Mouse (Mus musculus): ENCODE results near the gene Tchh. TPM values are rescaled to one million over a fixed set of nuclear protein-coding genes. Genes with fewer than 3 reads are reported as not detected.

Tchh gene
- total and polyA plus RNA-seq, 3 experiments: not detected

DNA sequence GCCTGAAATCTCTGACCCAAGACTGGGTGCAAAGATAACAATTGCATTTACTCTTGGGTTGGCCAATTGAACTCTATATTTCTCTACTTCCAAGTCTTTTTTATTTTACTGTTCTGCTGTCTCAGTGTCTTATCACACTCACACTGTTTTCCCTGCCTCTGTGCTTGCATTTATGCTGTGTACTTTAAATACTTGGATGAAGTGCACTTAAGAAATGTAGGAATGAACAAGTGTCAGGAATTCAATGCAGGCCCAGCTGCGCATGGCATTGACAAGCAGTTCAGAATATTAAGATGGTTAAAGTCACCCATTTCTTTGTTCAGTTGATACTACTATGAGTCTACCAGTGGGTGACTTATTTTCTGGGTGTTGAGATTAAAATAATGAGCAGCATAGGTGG lies 37.9 kb downstream of the Tchh start:
- no peak overlapping the region for H3K27ac ChIP-seq (ENCODE audit: insufficient read depth, low read depth)
- no peak for DNase-seq (ENCODE audit: extremely low read depth)
- TF ChIP-seq BHLHE40 (IDR thresholded peaks at IDR 0.05; ENCODE audit: low read depth, low read length): no peak
- TF ChIP-seq SMC3 (IDR thresholded peaks at IDR 0.05; ENCODE audit: low read depth, low read length): no peak
- TF ChIP-seq ELF1 (IDR thresholded peaks at IDR 0.05; ENCODE audit: low read depth, low read length): no peak
- no peak for TF ChIP-seq CHD1 (IDR thresholded peaks at IDR 0.05; ENCODE audit: low read depth, low read length)
- TF ChIP-seq TBP (conservative IDR thresholded peaks at IDR 0.05; ENCODE audit: low read depth, low read length): no peak
- TF ChIP-seq ZKSCAN1 (IDR thresholded peaks at IDR 0.05; ENCODE audit: borderline replicate concordance, low read depth, low read length): no peak
- no peak for TF ChIP-seq USF2 (conservative IDR thresholded peaks at IDR 0.05; ENCODE audit: low read depth, low read length)
- TF ChIP-seq NELFE (IDR thresholded peaks at IDR 0.05; ENCODE audit: low read depth, low read length): no peak
- no peak for TF ChIP-seq IRF4 (IDR thresholded peaks at IDR 0.05; ENCODE audit: low read depth, low read length)
- no peak for TF ChIP-seq MAZ (IDR thresholded peaks at IDR 0.05; ENCODE audit: low read depth, low read length)
- TF ChIP-seq POLR2AphosphoS2 (IDR thresholded peaks at IDR 0.05; ENCODE audit: low read depth, low read length): no peak
- no peak for TF ChIP-seq RAD21 (IDR thresholded peaks at IDR 0.05; ENCODE audit: low read depth, low read length)
- no peak overlapping the region for H3K9ac ChIP-seq (ENCODE audit: insufficient read depth, low read depth)
- in situ Hi-C loops (cut with MboI; ENCODE audit: low pct_ligation_motif_present, low pct_unique_long_range_greater_than_20kb, low sequenced_read_pairs): no loop called here
- no peak overlapping the region for H3K4me2 ChIP-seq (ENCODE audit: insufficient read depth, low read depth, poor library complexity, severe bottlenecking)
- dilution Hi-C loops (cut with MboI; ENCODE audit: extremely low pct_ligation_motif_present, extremely low pct_unique_long_range_greater_than_20kb, low sequenced_read_pairs): no loop called here
- H3K4me1 ChIP-seq (ENCODE audit: control insufficient read depth in 1 of 2, insufficient read depth in 2 of 2): peaks cover 2 to 7% of the 10 kb centered on the region in 2 experiments; a peak in 2 of 4 replicates
- H3K36me3 ChIP-seq (replicated peaks in 1 of 2; ENCODE audit: control insufficient read depth in 1 of 2, insufficient read depth in 1 of 2, low read length in 1 of 2): no peaks in the 10 kb centered on the region
- peaks cover 6% of the 10 kb centered on the region for H3K9me3 ChIP-seq (replicated peaks; ENCODE audit: low read length)
- H3K79me2 ChIP-seq (replicated peaks; ENCODE audit: control insufficient read depth, extremely low read depth, insufficient read depth, poor library complexity, severe bottlenecking): no peaks in the 10 kb centered on the region
- no peak overlapping the region for H3K4me3 ChIP-seq (replicated peaks in 1 of 3; ENCODE audit: low read depth in 2 of 3, low read length in 2 of 3, poor library complexity in 1 of 3)
- no peaks in the 10 kb centered on the region for H3K27me3 ChIP-seq (replicated peaks)

DNA sequence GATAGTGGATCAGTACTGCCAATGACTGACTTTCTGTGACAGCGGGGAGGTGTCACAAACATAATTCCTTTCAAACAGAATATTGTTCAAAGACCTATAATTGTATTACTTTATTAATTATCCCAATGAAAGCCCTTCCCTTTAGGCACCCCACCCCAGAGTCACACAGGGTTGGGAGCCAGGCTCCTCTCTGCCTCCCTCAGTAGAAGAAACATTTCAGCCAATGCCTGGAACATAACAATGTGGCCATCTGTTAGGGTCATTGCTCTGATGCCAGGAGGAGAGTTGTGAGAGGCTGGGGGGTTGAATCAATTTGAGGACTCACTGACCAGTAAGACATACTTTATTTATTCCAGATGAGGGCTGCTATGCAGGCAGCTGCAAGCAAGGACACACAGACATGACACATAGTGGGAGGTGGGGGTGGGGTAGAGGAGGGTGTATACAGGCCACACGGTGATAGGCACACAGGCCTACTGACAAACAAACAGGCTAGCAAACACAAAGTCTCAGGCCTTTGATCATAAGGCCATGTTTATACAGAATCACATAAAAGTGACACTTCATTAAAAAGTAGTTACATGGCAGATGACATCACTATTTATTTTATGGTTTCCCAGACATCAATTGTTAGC lies 40.0 kb downstream of the Tchh start:
- no peaks in the 10 kb centered on the region for H3K79me2 ChIP-seq (replicated peaks; ENCODE audit: control insufficient read depth, extremely low read depth, insufficient read depth, poor library complexity, severe bottlenecking)
- H3K9ac ChIP-seq (ENCODE audit: insufficient read depth, low read depth): no peak overlapping the region
- DNase-seq (ENCODE audit: extremely low read depth): no peak
- no peak overlapping the region for H3K4me3 ChIP-seq (replicated peaks in 1 of 3; ENCODE audit: low read depth in 2 of 3, low read length in 2 of 3, poor library complexity in 1 of 3)
- dilution Hi-C loops (cut with MboI; ENCODE audit: extremely low pct_ligation_motif_present, extremely low pct_unique_long_range_greater_than_20kb, low sequenced_read_pairs) (no loop called here), in situ Hi-C loops (cut with MboI; ENCODE audit: low pct_ligation_motif_present, low pct_unique_long_range_greater_than_20kb, low sequenced_read_pairs) (no loop called here)
- H3K27me3 ChIP-seq (replicated peaks): no peaks in the 10 kb centered on the region
- TF ChIP-seq RAD21 (IDR thresholded peaks at IDR 0.05; ENCODE audit: low read depth, low read length) (no peak), MYC (IDR thresholded peaks at IDR 0.05; ENCODE audit: low read depth, low read length) (no peak), CHD1 (IDR thresholded peaks at IDR 0.05; ENCODE audit: low read depth, low read length) (no peak), JUND (conservative IDR thresholded peaks at IDR 0.05; ENCODE audit: low read depth, low read length) (no peak), ZMIZ1 (IDR thresholded peaks at IDR 0.05; ENCODE audit: low read depth, low read length) (no peak), UBTF (IDR thresholded peaks at IDR 0.05; ENCODE audit: low read depth, low read length) (no peak), KAT2A (IDR thresholded peaks at IDR 0.05; ENCODE audit: insufficient replicate concordance, low read length) (no peak), CHD2 (IDR thresholded peaks at IDR 0.05; ENCODE audit: low read length) (no peak), GABPA (IDR thresholded peaks at IDR 0.05; ENCODE audit: insufficient replicate concordance, low read depth, low read length) (no peak), MXI1 (IDR thresholded peaks at IDR 0.05; ENCODE audit: low read depth, low read length) (no peak), MAZ (IDR thresholded peaks at IDR 0.05; ENCODE audit: low read depth, low read length) (no peak), POLR2A (IDR thresholded peaks at IDR 0.05; ENCODE audit: low read depth, low read length) (no peak), ZNF384 (IDR thresholded peaks at IDR 0.05; ENCODE audit: low read depth, low read length) (no peak), TBP (conservative IDR thresholded peaks at IDR 0.05; ENCODE audit: low read depth, low read length) (no peak), ELF1 (IDR thresholded peaks at IDR 0.05; ENCODE audit: low read depth, low read length) (no peak), BHLHE40 (IDR thresholded peaks at IDR 0.05; ENCODE audit: low read depth, low read length) (no peak), SIN3A (IDR thresholded peaks at IDR 0.05; ENCODE audit: low read length) (no peak)
- H3K4me1 ChIP-seq (ENCODE audit: control insufficient read depth in 1 of 2, insufficient read depth in 2 of 2): peaks cover 2 to 16% of the 10 kb centered on the region in 2 experiments; a peak in 2 of 4 replicates
- H3K4me2 ChIP-seq (ENCODE audit: insufficient read depth, low read depth, poor library complexity, severe bottlenecking): no peak overlapping the region
- H3K9me3 ChIP-seq (replicated peaks; ENCODE audit: low read length): peaks cover 6% of the 10 kb centered on the region
- no peaks in the 10 kb centered on the region for H3K36me3 ChIP-seq (replicated peaks in 1 of 2; ENCODE audit: control insufficient read depth in 1 of 2, insufficient read depth in 1 of 2, low read length in 1 of 2)
- H3K27ac ChIP-seq (ENCODE audit: insufficient read depth, low read depth): no peak overlapping the region

All from CH12.LX (cell line).